In the genomic region with DNA sequence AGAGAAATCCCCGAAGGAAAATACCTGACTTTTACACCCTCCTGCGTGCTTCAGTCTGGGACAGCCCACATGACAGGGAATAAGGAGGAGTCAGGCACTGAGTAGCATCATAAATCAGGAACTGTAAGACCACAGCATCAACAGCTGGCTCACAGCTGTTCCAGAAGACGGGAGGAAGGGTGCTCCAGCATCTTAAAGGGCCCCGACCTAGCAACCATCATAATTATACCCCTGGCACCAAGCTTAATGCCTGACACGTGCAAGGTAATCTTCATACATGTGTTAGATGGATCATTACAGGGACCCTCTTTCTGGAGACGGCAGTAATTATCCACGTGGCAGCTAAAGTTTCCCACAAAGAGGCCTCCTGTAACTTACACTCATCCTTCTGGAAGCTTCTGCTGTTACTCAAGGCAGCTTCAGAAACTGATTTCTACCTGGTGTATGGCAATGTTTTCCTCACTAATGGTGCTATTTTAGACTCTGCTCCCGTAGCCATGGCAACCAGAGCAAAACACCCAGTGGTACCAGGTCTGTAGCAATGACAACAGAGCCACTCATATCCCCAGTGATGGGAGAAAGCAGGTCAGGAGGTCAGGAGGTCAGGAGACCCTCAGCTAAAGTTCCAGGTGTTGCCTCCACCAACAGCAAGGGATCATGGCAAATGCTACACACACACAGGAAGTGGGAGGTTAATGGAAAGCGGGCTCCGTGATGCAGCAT, we compare ENCODE assay signal across 9 mouse cellular contexts.
DNase-seq lines count a peak whose midpoint lies in the region; TF ChIP-seq lines count a peak whose summit lies in the region.
"Had no signal": no experiment of that assay in that cellular context is flagged by ENCODE, and none has a peak within 500 bp of the region (broad histone marks: within the 10 kb centered on the region; RNA-seq: fewer than 3 reads in every experiment).

No protein-coding gene starts in this region.

- no peaks in the 10 kb centered on the region for H3K36me3 ChIP-seq in kidney, adult 2 months (ENCODE audit: control insufficient read depth, insufficient read depth, low read length)
- H3K36me3 ChIP-seq in midbrain, embryonic 10.5 days, result no peaks in the 10 kb centered on the region
- H3K36me3 ChIP-seq: liver, embryonic 15.5 days had no signal

- DNase-seq in brain, embryonic 14.5 days (ENCODE audit: low read depth), result peak; percentile 46
- DNase-seq in embryo, embryonic 11.5 days (ENCODE audit: low read depth, low spot score), result peak; percentile 48
- peak; percentile 40 for DNase-seq in kidney, adult 2 months
- DNase-seq in midbrain, embryonic 10.5 days (ENCODE audit: low spot score), result peak; percentile 25
- no peak for DNase-seq in spleen, postnatal 36 days (ENCODE audit: low spot score in 2 of 2)
- no peak for DNase-seq in cerebellum, postnatal 25 days
- no peak for DNase-seq in layer of hippocampus, adult 11-12 months (ENCODE audit: low spot score)
- DNase-seq: spleen, adult 18-20 months had no signal

- H3K27me3 ChIP-seq in kidney, adult 2 months (replicated peaks; ENCODE audit: control insufficient read depth, insufficient read depth, low read length), result no peaks in the 10 kb centered on the region
- no peaks in the 10 kb centered on the region for H3K27me3 ChIP-seq in midbrain, embryonic 10.5 days (ENCODE audit: low read depth, poor library complexity, severe bottlenecking)
- H3K27me3 ChIP-seq: liver, embryonic 15.5 days had no signal

- TF ChIP-seq POLR2A in brain, embryonic 14.5 days (IDR thresholded peaks at IDR 0.05; ENCODE audit: borderline replicate concordance, extremely low read depth, insufficient read depth, insufficient read length, poor library complexity, severe bottlenecking), result no peak
- TF ChIP-seq POLR2A in kidney, adult 2 months (IDR thresholded peaks at IDR 0.05; ENCODE audit: low read depth, low read length), result no peak

- H3K4me3 ChIP-seq in kidney, adult 2 months (ENCODE audit: insufficient read depth, low read depth, low read length), result no peak overlapping the region
- no peak overlapping the region for H3K4me3 ChIP-seq in midbrain, embryonic 10.5 days
- H3K4me3 ChIP-seq: liver, embryonic 15.5 days had no signal

- no peak for TF ChIP-seq CTCF in brain, embryonic 14.5 days (IDR thresholded peaks at IDR 0.05; ENCODE audit: borderline replicate concordance, extremely low read depth, insufficient read depth, insufficient read length)
- no peak for TF ChIP-seq CTCF in kidney, adult 2 months (conservative IDR thresholded peaks at IDR 0.05; ENCODE audit: insufficient read depth, insufficient read length, low read depth, low read length)

- no peaks in the 10 kb centered on the region for H3K4me1 ChIP-seq in kidney, adult 2 months (ENCODE audit: control insufficient read depth, insufficient read depth, low read length)
- peaks cover 22% of the 10 kb centered on the region for H3K4me1 ChIP-seq in midbrain, embryonic 10.5 days
- H3K4me1 ChIP-seq: liver, embryonic 15.5 days had no signal

- 51% methylated on average over 10 of the region's 10 CpGs for WGBS in kidney, adult 2 months
- 77% methylated on average over 10 of the region's 10 CpGs for WGBS in midbrain, embryonic 10.5 days

- no peaks in the 10 kb centered on the region for H3K9me3 ChIP-seq in midbrain, embryonic 10.5 days (replicated peaks)
- H3K9me3 ChIP-seq: liver, embryonic 15.5 days had no signal

- no peak overlapping the region for H3K27ac ChIP-seq in kidney, adult 2 months (ENCODE audit: insufficient read depth, low read depth, low read length)
- no peak overlapping the region for H3K27ac ChIP-seq in midbrain, embryonic 10.5 days (replicated peaks)
- H3K27ac ChIP-seq: liver, embryonic 15.5 days had no signal

Comparison
In these comparisons a context has a peak if more than half of its experiments do, and no peak if none do; other contexts are left out.
1. DNase-seq: peak in brain, embryonic 14.5 days (single experiment), embryo, embryonic 11.5 days (single experiment), kidney, adult 2 months (single experiment) and midbrain, embryonic 10.5 days (single experiment); none in spleen, postnatal 36 days (0 of 2), cerebellum, postnatal 25 days (0 of 2) and layer of hippocampus, adult 11-12 months (single experiment).